Mouse (Mus musculus) right cerebral cortex, postnatal 4 days (tissue): ENCODE results near the gene Slc22a28.
"Not testable (repeated sequence)": the region's sequence is repeated elsewhere in the genome, so short reads cannot be mapped to it uniquely, and the experiment has no call there.

Experiments
- DNase-seq: peaks from one replicate; pipeline ENCODE4 v3.0.0-alpha.2; 2022

Gene Slc22a28

GRCm38 (mm10) chr19:8131881-8132280 lies at the start of gene Slc22a28:
Gene Slc22a28, minus strand, starts transcription at chr19:8131982.
- not testable (repeated sequence) for DNase-seq

- no peak for DNase-seq
Observed at GRCm38 (mm10) chr19:8148787-8149523, 17.2 kb upstream of the Slc22a28 start.

GRCm38 (mm10) chr19:8142716-8143115 lies 10.9 kb upstream of the Slc22a28 start:
- not testable (repeated sequence) for DNase-seq

GRCm38 (mm10) chr19:8134127-8134841 lies 2.5 kb upstream of the Slc22a28 start:
- DNase-seq = not testable (repeated sequence)

GRCm38 (mm10) chr19:8019904-8020349 lies 111.9 kb downstream of the Slc22a28 start:
- DNase-seq = no peak

GRCm38 (mm10) chr19:8019329-8019851 lies 112.4 kb downstream of the Slc22a28 start:
- DNase-seq = not testable (repeated sequence)

GRCm38 (mm10) chr19:8018535-8018934 lies 113.2 kb downstream of the Slc22a28 start:
- DNase-seq = not testable (repeated sequence)
